Mouse (Mus musculus) T-helper 1 cell (primary cell): ENCODE results near the gene Tbce.
"Not testable (repeated sequence)": the region's sequence is repeated elsewhere in the genome, so short reads cannot be mapped to it uniquely, and the experiment has no call there.

Experiments used
- in situ Hi-C: fragments of 300-600 bp; cut with MboI, MseI; formaldehyde crosslinking; loops from one replicate; pipeline ENCODE4 v1.15.1; 2025; ENCODE audit warnings: high pct_unique_total_duplicates

The Tbce gene

DNA sequence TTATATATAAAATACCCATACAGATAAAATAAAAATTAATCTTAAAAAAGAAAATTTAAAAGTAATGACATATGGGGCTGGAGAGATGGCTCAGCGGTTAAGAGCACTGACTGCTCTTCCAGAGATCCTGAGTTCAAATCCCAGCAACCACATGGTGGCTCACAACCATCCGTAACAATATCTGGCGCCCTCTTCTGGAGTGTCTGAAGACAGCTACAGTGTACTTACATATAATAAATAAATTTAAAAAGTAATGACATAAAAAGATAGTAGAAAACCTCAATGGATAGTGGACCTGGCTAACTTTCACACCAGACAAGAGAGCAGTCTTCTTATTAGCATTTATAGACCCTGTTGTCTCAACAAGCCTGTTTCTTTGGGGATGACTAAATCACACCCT lies 4.1 kb downstream of the Tbce start:
- in situ Hi-C loops = loop anchor here (25.0 kb wide), 1 partner anchor 577 kb away; the partner anchor contains the start of genes Mrpl32 and Psma2

DNA sequence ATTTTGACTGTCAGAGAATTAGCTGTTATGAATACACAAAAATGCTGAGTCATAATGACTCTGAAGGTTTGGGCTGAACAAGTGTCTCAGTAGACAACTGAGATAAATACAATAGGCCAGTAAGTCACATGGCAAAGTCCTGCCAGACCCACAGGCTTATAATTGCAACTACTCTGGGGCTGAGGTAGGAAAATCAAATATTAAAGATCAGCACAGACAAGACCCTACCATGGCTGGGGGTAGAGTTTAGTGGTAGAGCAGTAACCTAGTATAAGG lies 5.4 kb downstream of the Tbce start:
- in situ Hi-C loops = loop anchor here (25.0 kb wide), 1 partner anchor 578 kb away; the partner anchor contains the start of genes Mrpl32 and Psma2

DNA sequence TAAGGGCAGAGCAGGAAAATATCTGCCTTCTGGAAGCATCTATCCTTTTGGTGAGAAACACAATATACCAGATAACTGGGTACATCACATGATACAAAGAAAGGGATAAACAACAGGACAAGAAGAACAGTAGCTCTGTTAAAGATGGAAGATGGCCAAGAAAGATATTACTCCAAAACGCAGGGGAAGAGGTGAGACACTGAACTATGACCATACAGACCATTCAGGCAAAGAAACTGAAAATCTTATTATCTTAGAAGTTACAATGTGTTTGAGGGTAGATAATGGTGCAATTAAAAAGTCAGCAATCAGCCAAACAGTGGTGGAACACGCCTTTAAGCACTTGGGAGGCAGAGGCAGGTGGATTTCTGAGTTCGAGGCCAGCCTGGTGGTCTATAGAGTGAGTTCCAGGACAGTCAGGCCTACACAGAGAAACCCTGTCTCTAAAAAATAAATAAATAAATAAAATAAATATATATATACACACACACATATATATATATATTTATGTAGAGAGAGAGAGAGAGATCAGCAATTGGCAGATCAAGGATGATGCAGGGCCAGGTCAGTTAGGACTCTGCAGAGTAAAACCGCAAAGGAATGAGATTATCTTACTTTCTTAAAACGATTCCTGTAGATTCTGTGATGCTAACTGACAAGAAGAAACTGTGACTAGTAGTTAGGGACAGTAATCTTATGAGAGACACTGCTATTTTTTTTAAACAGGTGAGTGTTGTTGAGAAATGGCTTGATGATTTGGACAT lies 5.9 kb downstream of the Tbce start:
- in situ Hi-C loops = loop anchor here (25.0 kb wide), 1 partner anchor 579 kb away; the partner anchor contains the start of genes Mrpl32 and Psma2

GRCm38 (mm10) chr13:14026154-14026820 lies 13.2 kb downstream of the Tbce start:
- in situ Hi-C loops = loop anchor here (25.0 kb wide), 1 partner anchor 586 kb away; the partner anchor contains the start of genes Mrpl32 and Psma2

DNA sequence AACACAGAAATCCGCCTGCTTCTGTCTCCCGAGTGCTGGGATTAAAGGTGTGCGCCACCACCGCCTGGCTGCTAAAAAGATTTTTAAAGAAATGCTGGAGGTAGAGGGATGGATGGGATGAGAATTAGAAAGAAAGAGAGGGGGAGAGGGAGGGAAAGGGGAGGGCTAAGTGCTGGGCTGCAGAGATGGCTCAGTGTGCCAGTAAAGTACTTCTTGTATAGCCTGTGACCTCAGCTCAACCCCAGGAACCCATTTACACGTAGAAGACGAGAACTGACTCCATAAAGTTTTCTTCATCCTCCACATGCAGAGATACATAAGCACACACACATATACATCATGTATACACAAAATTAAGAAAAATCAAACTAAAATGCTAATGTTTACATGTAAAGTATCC lies 13.9 kb downstream of the Tbce start:
- in situ Hi-C loops = loop anchor here (25.0 kb wide), 1 partner anchor 587 kb away; the partner anchor contains the start of genes Mrpl32 and Psma2

GRCm38 (mm10) chr13:14021417-14021816 lies 18.0 kb downstream of the Tbce start:
- in situ Hi-C loops = not testable (repeated sequence)

GRCm38 (mm10) chr13:14018852-14019251 lies 20.6 kb downstream of the Tbce start:
- in situ Hi-C loops = no loop called here

DNA sequence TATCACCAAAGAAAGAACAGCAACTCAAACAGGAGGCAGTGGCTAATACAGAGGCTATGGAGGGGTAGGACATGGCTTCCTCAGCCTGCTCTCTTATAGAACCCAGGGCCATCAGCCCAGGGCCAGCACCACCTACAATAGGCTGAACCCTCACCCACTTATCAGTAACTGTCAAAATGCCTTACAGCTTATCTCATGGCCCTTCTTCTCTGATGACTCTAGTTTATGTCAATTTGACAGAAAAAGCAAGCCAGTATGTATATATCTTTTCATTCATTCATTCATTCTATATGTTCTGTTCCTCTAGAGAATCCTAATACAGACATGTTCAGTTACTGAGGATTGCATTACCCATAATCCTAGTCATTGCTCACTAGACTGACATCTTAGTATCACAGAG lies 21.2 kb downstream of the Tbce start:
- in situ Hi-C loops = no loop called here

DNA sequence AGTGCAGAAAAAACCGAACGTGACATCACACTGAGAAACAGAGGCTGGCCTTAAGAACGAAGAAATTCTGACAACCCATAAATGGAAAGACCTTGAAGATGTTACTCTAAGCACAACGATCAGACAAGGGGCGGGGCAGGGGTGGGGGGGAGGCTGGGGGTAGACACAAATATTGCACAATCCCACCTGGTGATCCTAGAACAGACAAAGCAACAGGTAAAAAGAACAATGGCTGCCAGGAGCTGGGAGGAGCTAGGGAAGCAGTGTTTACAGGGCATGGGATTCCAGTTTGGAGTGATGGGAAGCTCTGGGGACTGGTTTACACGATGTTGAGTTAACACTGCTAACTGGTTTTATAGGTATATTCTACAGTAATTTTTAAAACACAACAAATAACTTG lies 23.8 kb downstream of the Tbce start:
- in situ Hi-C loops = no loop called here

DNA sequence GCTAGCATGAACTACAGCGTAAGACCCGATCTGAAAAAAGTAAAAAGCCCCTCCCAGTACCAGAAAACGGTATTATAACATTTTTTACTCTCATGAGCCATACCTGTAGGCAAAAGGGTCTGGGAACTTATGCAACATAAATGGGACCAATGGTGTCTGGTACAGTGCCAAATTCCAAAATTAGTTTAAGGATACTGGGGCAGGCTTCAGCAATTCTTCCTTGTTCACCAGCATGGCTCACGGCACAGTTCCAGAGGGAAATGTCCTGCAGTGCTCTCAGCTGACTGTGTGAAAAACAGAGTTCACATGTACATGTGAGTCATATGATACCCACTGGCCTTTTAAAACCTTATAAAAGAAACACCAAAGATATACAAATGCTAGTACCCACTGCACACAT lies 24.9 kb downstream of the Tbce start:
- in situ Hi-C loops = no loop called here

DNA sequence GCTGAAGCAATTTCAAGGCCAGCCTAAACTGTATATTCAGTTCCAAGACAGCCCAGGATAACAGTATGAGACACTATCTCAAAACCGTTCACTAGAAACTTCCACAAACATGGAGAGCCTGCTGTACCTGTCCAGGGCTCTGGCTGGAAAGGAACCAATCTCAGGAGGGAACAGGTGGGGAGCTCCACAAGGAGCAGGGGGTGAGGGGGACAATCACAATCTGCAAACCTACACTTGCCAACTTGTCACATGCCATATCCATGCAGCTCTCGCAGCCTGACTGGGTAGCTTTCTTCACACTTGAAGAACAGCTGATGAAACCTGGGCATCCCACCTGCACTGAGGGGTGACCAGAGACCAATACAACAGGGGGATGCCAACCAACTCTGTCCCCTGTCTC lies 25.4 kb downstream of the Tbce start:
- in situ Hi-C loops = no loop called here

DNA sequence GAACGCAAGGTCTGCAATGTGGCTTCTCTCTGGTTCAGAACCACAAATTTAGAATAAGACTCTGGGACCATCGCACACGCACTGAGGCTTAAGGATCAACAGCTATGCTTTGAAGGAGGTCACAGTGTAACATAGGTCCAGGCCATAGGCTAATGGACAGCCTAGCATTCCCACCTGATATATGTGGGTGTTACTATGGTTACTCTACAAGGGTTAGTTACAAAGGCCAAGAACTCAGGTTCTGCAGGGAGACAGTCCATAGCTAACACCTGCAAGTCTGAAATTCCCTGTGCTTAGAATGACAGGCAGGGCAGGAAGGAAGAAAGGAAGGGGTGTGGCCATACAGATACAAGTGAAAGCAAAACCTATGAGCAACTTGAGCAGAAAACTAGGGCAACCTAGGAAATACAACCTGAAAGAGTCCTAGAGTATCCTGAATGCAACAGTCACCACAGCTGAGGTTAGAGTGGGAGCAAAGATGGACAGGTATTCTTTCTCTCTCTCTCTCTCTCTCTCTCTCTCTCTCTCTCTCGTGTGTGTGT lies 27.9 kb downstream of the Tbce start:
- in situ Hi-C loops = no loop called here

DNA sequence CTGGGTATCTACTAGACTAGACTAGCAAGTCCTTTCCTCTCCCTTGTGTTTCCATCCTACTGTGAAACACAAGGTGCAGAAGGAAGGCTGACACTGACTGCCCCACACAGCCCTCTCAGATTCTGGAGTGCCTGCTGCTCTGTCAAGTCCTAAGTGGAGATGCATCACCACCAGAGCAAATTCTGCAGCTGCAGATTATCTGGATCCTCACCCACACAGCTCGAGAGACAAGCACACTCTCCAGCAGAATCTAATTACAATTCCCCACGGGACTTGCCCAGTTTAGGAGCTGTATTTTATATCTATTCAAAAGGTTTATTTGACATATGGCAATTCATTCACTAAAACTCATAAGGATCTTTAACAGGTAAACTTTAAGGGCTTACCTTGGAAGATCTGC lies 33.4 kb downstream of the Tbce start:
- in situ Hi-C loops = no loop called here

- in situ Hi-C loops = no loop called here
Measured at GRCm38 (mm10) chr13:14004999-14005398, 34.4 kb downstream of the Tbce start.

DNA sequence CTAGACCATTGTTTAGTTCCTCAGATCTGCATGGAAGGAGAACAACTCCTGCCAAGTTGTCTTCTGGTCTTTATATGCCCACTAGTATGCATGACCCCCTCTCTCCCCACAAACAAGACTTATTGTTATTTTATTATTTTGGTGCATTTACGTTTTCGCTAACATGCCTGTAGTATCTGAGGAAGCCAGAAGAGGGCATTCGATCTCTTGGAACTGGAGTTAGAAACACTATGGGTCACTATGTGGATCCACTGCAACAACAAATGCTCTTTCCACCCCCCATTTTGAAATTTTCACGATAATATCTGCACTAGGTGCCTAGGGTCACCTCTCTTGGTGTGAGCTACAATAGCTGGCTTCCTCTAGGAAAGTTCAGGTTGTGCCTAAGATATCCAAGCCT lies 35.4 kb downstream of the Tbce start:
- in situ Hi-C loops = no loop called here

DNA sequence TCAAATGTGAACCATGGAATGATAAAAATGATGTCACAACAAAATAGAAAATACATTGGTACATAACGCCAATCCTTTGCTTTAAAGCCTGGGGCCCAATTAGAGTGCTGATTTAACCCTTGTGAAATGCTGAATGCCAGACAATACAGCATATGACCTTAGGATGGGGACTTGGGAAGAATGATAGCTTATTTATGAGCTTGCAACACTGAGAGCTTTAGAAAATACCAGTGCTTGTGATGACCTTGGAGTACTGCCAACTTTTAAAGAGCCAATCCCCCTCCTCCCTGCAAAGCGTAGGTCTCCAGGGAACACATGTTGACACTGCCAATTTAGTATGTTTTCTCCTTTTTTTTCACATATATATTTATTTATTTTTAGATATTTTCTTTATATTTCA lies 36.7 kb downstream of the Tbce start:
- in situ Hi-C loops = no loop called here

DNA sequence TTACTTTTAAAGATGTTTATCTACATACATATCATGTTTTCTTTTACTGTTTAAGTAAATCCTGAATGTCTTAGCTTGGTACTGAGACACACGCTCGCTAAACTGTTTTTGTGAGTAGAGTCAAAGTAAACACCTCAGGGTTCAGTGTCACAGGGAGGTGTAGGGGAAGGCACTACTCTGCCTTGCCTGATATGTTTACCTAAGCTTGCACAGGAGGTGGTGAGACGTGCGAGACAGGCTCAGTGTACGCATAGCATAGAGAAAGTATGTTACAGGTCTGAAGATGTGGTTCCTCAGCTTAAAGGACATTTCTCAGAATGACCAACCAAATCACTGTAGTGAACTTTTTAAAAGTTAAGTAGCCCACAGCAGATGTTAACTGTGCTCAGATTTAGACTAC lies 42.0 kb downstream of the Tbce start:
- in situ Hi-C loops = no loop called here

- in situ Hi-C loops = no loop called here
Measured at GRCm38 (mm10) chr13:13995046-13995445, 44.4 kb downstream of the Tbce start.

- in situ Hi-C loops = no loop called here
Measured at GRCm38 (mm10) chr13:13993041-13993440, 46.4 kb downstream of the Tbce start.

DNA sequence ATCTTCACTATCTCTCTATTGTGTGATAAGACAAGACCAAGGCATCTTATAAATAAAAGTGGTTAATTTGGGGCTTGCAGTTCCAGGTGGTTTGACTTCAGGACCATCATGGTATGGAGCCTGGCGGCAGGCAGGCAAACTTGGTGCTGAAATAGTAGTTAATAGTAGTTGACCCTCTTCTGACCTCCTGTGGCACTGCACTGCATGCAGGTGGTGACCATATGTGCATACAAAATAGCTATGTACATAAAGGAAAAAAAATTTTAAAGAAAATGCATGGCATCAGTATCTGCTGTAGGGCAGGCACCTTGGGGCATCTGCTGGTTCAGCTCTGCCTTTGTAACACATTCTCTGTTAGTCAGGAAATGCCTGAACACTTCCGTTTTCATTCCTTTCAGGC lies 49.0 kb downstream of the Tbce start:
- in situ Hi-C loops = no loop called here

- in situ Hi-C loops = no loop called here
Measured at GRCm38 (mm10) chr13:13989135-13989534, 50.3 kb downstream of the Tbce start.

GRCm38 (mm10) chr13:13983523-13983922 lies 55.9 kb downstream of the Tbce start:
- in situ Hi-C loops = no loop called here

DNA sequence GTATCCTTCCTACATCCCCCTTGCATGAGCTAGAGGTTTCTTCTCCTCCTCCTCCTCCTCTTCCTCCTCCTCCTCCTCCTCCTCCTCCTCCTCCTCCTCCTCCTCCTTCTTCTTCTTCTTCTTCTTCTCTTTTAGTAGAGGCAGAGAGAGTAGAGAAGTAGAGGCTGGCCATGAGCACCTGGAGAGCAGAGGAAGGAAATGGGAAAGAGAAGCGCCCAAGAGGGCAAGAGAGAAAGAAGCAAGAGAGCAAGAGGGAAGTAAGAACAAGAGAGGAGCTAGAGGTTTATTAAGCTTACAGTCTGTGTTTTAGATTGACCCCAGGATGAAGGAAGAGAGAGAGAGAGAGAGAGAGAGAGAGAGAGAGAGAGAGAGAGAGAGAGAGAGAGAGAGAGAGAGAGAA lies 57.6 kb downstream of the Tbce start:
- in situ Hi-C loops = not testable (repeated sequence)
